Mouse (Mus musculus) kidney, postnatal 0 days (tissue): Measurements from ENCODE around the gene Ly6g5c. TPM values are rescaled to one million over a fixed set of nuclear protein-coding genes. Genes with fewer than 3 reads are reported as not detected.

Experiments used
- ATAC-seq: fragments of 200-750 bp; cut with Nextera tagmentation; replicated peaks from 2 replicates; pipeline ENCODE4 v1.8.0; 2017; ENCODE audit warnings: low read depth, moderate number of reproducible peaks, moderate TSS enrichment, moderate library complexity; ENCODE audit not compliant: low FRiP score
- DNase-seq: peaks from one replicate; pipeline ENCODE4 v3.0.0-alpha.2; 2016; ENCODE audit warnings: low spot score
- H3K27ac ChIP-seq: fragments of 300-500 bp; sonication (generic); 2 replicates; pipeline ENCODE4 v1.5.1; 2014; ENCODE audit warnings: mild to moderate bottlenecking
- H3K27me3 ChIP-seq: fragments of 300-500 bp; sonication (generic); 2 replicates; pipeline ENCODE4 v1.6.1; 2014; ENCODE audit warnings: low read length, mixed read lengths; ENCODE audit not compliant: insufficient read depth
- H3K36me3 ChIP-seq: fragments of 300-500 bp; sonication (generic); 2 replicates; pipeline ENCODE4 v1.6.1; 2014; ENCODE audit warnings: low read length, mixed read lengths; ENCODE audit not compliant: insufficient read depth
- H3K4me1 ChIP-seq: fragments of 300-500 bp; sonication (generic); replicated peaks from 2 replicates; pipeline ENCODE4 v1.6.1; 2014; ENCODE audit warnings: antibody characterized with exemption, low read length, mixed read lengths; ENCODE audit not compliant: insufficient read depth
- H3K4me2 ChIP-seq: fragments of 300-500 bp; sonication (generic); 2 replicates; pipeline ENCODE4 v1.6.1; 2014; ENCODE audit warnings: mild to moderate bottlenecking, low read length, moderate library complexity, mixed read lengths
- H3K4me3 ChIP-seq: fragments of 300-500 bp; sonication (generic); replicated peaks from 2 replicates; pipeline ENCODE4 v1.5.1; 2014; ENCODE audit warnings: low read depth, low read length
- H3K9ac ChIP-seq: fragments of 300-500 bp; sonication (generic); 2 replicates; pipeline ENCODE4 v1.6.1; 2014; ENCODE audit warnings: low read depth, low read length
- H3K9me3 ChIP-seq: fragments of 300-500 bp; sonication (generic); replicated peaks from 2 replicates; pipeline ENCODE4 v1.6.1; 2016; ENCODE audit warnings: low read length, inconsistent platforms, mixed read lengths
- CTCF ChIP-seq: IDR thresholded peaks from 2 replicates; pipeline ENCODE4 v1.5.1; 2016; ENCODE audit warnings: antibody characterized with exemption, low read depth, mild to moderate bottlenecking, moderate library complexity
- WGBS: fragments of 180-500 bp; shearing (Covaris S2); extraction: QIAGEN DNeasy Blood & Tissue Kit; methylation state at CpG from one replicate; pipeline ENCODE4 v1.1.7; 2014; 5-methylcytosine and 5-hydroxymethylcytosine counted together
- polyA plus RNA-seq: library from polyadenylated mRNA; unstranded; fragments of >200 nt; fragmentation: Nextera tagmentation; extraction: Ambion mirVana; gene quantifications from 2 replicates; pipeline ENCODE4 v1.2.1, GENCODE M21; 2015

The Ly6g5c gene
- polyA plus RNA-seq, 1 experiment from 2014 or later, result not detected

- no peaks in the 10 kb centered on the region for H3K9me3 ChIP-seq
- no peak overlapping the region for H3K27ac ChIP-seq
- H3K4me2 ChIP-seq, result no peak overlapping the region
- 59% methylated on average over 6 of the region's 6 CpGs for WGBS
- H3K9ac ChIP-seq, result no peak overlapping the region
- no peak for TF ChIP-seq CTCF
- H3K4me1 ChIP-seq, result no peaks in the 10 kb centered on the region
- ATAC-seq (no peak), DNase-seq (no peak)
- no peaks in the 10 kb centered on the region for H3K27me3 ChIP-seq
- H3K4me3 ChIP-seq, result no peak overlapping the region
- H3K36me3 ChIP-seq, result no peaks in the 10 kb centered on the region
Observed at GRCm38 (mm10) chr17:35070556-35071229, 37.4 kb upstream of the Ly6g5c start.

DNA sequence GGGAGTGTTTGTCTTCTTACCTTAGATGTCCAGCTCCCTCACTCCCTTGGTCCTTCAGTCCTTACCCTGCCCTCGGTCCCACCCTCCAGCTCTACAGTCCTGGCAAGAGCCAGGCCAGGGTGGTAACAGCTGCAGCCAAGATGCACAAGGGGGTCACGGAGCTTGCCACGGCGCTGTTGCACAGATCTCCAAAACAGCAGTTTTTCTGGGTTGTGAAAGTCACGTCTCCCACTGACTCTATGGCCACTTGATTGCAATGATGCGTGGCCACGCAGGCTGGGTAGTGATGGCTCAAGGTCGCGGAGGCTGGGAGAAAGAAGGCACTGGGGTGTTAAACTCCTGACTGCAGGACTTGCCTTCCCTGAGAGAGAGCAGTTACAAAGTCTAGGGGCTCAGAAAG, 36.6 kb upstream of the Ly6g5c start:
- no peak overlapping the region for H3K4me3 ChIP-seq
- H3K9ac ChIP-seq, result no peak overlapping the region
- H3K27ac ChIP-seq, result no peak overlapping the region
- TF ChIP-seq CTCF, result no peak
- no peak overlapping the region for H3K4me2 ChIP-seq
- H3K27me3 ChIP-seq, result no peaks in the 10 kb centered on the region
- H3K4me1 ChIP-seq, result 0 out of 2 replicates have a peak, but pooled peaks cover under 1% of the 10 kb centered on the region
- DNase-seq, result no peak
- no peaks in the 10 kb centered on the region for H3K9me3 ChIP-seq
- WGBS, result 42% methylated on average over 9 of the region's 9 CpGs
- ATAC-seq, result no peak
- H3K36me3 ChIP-seq, result no peaks in the 10 kb centered on the region

GRCm38 (mm10) chr17:35074097-35074496, 34.0 kb upstream of the Ly6g5c start:
- Histone ChIP-seq H3K36me3 (no peaks in the 10 kb centered on the region), H3K27ac (no peak overlapping the region), H3K27me3 (no peaks in the 10 kb centered on the region), H3K4me3 (no peak overlapping the region), H3K4me2 (no peak overlapping the region), H3K9ac (no peak overlapping the region), H3K9me3 (no peaks in the 10 kb centered on the region), H3K4me1 (peaks cover 3% of the 10 kb centered on the region; the same call in 1 of the 2 replicates)
- no peak for ATAC-seq
- no peak for DNase-seq
- WGBS, result 35% methylated on average over 17 of the region's 17 CpGs
- no peak for TF ChIP-seq CTCF

DNA sequence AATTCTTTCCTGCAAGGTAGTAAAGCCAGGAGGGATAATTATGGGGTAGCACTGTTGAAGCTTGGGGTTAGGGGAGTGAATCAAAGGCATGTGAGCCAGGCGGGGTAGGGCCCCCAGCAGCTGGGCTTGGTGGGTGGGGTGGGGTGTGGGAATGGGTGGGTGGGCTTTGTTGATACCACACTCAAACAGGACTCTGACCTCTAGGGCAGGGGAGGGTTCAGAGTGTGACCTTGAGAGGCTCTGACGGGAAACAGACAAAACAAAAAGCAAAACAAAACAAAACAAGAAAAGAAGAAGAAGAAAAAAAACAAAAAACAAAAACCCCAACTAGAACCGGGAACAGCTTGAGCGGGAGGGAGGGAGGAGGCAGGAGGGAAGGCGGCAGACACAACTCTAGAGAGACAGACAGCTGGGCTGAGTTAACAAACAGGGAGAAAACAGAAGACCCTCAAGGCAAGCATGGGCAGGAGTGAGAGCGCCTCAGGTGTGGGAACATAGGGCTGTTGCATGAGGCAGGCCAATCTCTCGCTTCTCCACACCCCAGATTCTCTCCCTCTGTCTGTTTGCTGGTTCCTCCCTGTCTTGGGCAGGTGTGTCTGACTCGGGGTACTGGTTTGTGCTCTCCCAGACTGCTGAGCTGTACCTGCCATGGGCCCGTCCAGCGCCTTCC, 31.4 kb upstream of the Ly6g5c start, which contains the start of gene Ly6g6e:
Ly6g6e (plus strand) TSS at position 396 of the 670 bp plus-strand sequence.
- 32% methylated on average over 10 of the region's 10 CpGs for WGBS
- Histone ChIP-seq H3K4me2 (peak within 1 kb of the TSS; percentile 55), H3K27ac (peak within 1 kb of the TSS; percentile 72), H3K36me3 (no peaks in the 10 kb centered on the region), H3K27me3 (no peaks in the 10 kb centered on the region; the same call in 1 of the 2 replicates), H3K9me3 (no peaks in the 10 kb centered on the region), H3K4me3 (peak within 1 kb of the TSS; percentile 22), H3K9ac (peak within 1 kb of the TSS; percentile 50), H3K4me1 (peaks cover 3% of the 10 kb centered on the region; the same call in 1 of the 2 replicates)
- DNase-seq, result no peak
- ATAC-seq, result no peak
- no peak for TF ChIP-seq CTCF

DNA sequence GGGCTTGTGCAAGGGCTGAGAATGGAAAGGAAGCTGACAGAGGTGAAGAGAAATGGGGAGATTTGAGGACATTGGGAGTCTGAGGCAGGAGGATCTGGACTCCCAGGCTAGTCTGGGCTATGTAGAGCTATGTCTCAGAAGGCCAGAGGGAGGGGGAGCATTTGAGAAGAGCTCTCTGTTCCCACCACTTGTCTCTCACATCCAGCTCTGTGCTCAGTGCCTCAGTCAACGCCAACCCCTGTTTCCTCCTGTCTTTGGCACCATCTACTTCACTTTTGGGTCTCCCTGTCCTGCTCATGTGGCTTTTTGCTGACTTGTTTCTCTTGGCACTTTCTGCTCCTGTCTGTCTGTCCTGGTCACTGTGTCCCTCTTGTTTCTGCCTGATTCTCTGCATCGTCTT, 30.8 kb upstream of the Ly6g5c start:
- Histone ChIP-seq H3K9me3 (no peaks in the 10 kb centered on the region), H3K9ac (peak overlapping the region; percentile 25; the same call in 1 of the 2 replicates), H3K4me1 (peaks cover 3% of the 10 kb centered on the region; the same call in 1 of the 2 replicates), H3K36me3 (no peaks in the 10 kb centered on the region), H3K4me2 (peak overlapping the region; percentile 55), H3K27me3 (no peaks in the 10 kb centered on the region; the same call in 1 of the 2 replicates), H3K4me3 (peak overlapping the region; percentile 22), H3K27ac (peak overlapping the region; percentile 72)
- ATAC-seq (no peak), DNase-seq (no peak)
- 3% methylated on average over 2 of the region's 2 CpGs for WGBS
- no peak for TF ChIP-seq CTCF

DNA sequence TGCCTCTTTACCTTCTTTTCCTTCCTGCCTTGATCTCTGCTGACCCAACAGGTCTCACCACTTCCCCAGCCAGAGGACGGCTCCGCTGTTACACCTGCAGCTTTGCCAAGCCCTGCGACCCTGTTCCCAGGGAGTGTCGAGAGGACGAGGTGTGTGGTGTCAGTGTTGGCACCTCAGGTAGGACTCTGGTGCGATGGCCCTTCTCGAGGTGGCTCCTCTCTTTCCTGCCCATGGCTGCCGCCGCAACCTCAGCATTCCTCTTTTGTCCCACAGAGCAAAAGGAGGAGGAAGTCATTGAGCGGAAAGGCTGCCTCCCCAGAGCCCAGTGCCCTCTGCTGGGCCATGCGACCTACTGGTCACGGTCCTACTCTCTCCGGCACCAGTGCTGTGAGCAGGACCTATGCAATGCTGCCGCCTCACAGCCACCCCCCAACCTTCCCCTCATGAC, 30.3 kb upstream of the Ly6g5c start, which contains the start of gene Ly6g6d:
Ly6g6d (minus strand) TSS at position 280 of the 448 bp plus-strand sequence.
- WGBS, result under 1% methylated on average over 14 of the region's 14 CpGs
- peak within 1 kb of the TSS; percentile 55 for H3K4me2 ChIP-seq
- H3K9ac ChIP-seq, result peak within 1 kb of the TSS; percentile 50

More for the DNA sequence above, 30.3 kb upstream of the Ly6g5c start, which contains the start of gene Ly6g6d:
- ATAC-seq (peak; percentile 87), DNase-seq (peak; percentile 86)
- H3K36me3 ChIP-seq, result no peaks in the 10 kb centered on the region
- H3K4me3 ChIP-seq, result peak within 1 kb of the TSS; percentile 22
- peaks cover 3% of the 10 kb centered on the region; the same call in 1 of the 2 replicates for H3K4me1 ChIP-seq
- peak within 1 kb of the TSS; percentile 72 for H3K27ac ChIP-seq
- H3K27me3 ChIP-seq, result no peaks in the 10 kb centered on the region; the same call in 1 of the 2 replicates
- no peaks in the 10 kb centered on the region for H3K9me3 ChIP-seq
- peak; percentile 76 for TF ChIP-seq CTCF
